Mouse (Mus musculus) hindbrain, embryonic 11.5 days (tissue): Measurements from ENCODE around the gene Gcn1l1. TPM values are rescaled to one million over a fixed set of nuclear protein-coding genes. Genes with fewer than 3 reads are reported as not detected.

Source experiments
- ATAC-seq: fragments of 200-750 bp; cut with Nextera tagmentation; 2 replicates; pipeline ENCODE4 v1.8.0; 2017; ENCODE audit warnings: mild to moderate bottlenecking, moderate TSS enrichment, moderate library complexity; ENCODE audit not compliant: low FRiP score
- DNase-seq: peaks from one replicate; pipeline ENCODE4 v3.0.0-alpha.2; 2015; ENCODE audit warnings: low spot score
- H3K27ac ChIP-seq: fragments of 300-500 bp; sonication (generic); 2 replicates; pipeline ENCODE4 v1.5.1; 2014; ENCODE audit warnings: mild to moderate bottlenecking, low read depth, low read length
- H3K27me3 ChIP-seq: fragments of 300-500 bp; sonication (generic); 2 replicates; pipeline ENCODE4 v1.6.1; 2014; ENCODE audit warnings: mild to moderate bottlenecking, low read length, moderate library complexity, mixed read lengths; ENCODE audit not compliant: control insufficient read depth, insufficient read depth
- H3K36me3 ChIP-seq: fragments of 300-500 bp; sonication (generic); 2 replicates; pipeline ENCODE4 v1.6.1; 2014; ENCODE audit warnings: mild to moderate bottlenecking, low read length, moderate library complexity, mixed read lengths; ENCODE audit not compliant: control insufficient read depth, insufficient read depth
- H3K4me1 ChIP-seq: fragments of 300-500 bp; sonication (generic); replicated peaks from 2 replicates; pipeline ENCODE4 v1.6.1; 2014; ENCODE audit warnings: low read length, mixed read lengths; ENCODE audit not compliant: control insufficient read depth, insufficient read depth
- H3K4me2 ChIP-seq: fragments of 300-500 bp; sonication (generic); replicated peaks from 2 replicates; pipeline ENCODE4 v1.6.1; 2014; ENCODE audit warnings: mild to moderate bottlenecking, low read depth, low read length
- H3K4me3 ChIP-seq: fragments of 300-500 bp; sonication (generic); 2 replicates; pipeline ENCODE4 v1.5.1; 2014; ENCODE audit warnings: low read depth, low read length
- H3K9ac ChIP-seq: fragments of 300-500 bp; sonication (generic); 2 replicates; pipeline ENCODE4 v1.6.1; 2014; ENCODE audit warnings: low read depth, low read length
- H3K9me3 ChIP-seq: fragments of 300-500 bp; sonication (generic); 2 replicates; pipeline ENCODE4 v1.6.1; 2016; ENCODE audit warnings: low read length; ENCODE audit not compliant: control insufficient read depth
- WGBS: fragments of 180-500 bp; shearing (Covaris S2); extraction: QIAGEN DNeasy Blood & Tissue Kit; methylation state at CpG from one replicate; pipeline ENCODE4 v1.1.7; 2014; 5-methylcytosine and 5-hydroxymethylcytosine counted together
- polyA plus RNA-seq: library from polyadenylated mRNA; unstranded; fragments of >200 nt; fragmentation: Nextera tagmentation; extraction: Ambion mirVana; gene quantifications from 2 replicates; pipeline ENCODE4 v1.2.1, GENCODE M21; 2014

Gcn1l1 gene
- polyA plus RNA-seq, 1 experiment from 2014 or later = 39.4 TPM

DNA sequence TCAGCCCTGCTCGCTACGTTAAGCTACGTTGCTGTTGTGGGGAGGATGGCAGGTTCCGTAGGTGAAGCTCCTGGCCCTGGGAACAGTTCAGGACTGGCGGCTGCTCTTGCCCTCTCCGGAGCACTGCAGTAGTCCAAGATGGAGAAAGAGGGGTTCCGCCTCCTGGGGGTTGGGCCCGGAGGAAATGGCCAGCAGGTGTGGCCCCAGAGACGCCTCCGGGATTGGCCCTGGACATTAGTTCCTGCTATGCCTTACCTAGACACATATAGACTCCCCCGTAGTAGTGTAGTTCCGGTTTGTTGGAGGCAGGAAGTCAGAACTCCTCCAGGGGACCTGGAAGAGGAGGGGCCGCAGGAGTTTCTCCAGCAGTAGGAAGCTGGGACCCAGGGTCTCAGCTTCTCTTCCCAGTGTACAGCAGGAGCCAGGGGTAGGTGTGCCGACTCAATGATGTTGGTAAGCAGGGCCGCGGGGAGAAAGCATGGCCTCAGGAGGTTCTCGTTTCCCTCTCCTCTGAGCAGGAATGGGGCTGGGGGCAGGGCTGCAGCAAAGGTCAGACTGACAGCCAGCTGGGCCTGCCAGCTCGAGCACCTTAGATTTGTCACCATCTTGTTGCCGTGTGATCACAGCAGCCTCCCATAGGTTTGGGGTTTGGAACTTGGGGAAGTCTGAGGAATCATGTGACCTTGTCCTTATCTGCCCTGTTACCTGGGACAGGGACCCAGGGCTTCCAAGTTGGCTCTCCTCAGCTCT lies 22.2 kb upstream of the Gcn1l1 start:
- H3K4me3 ChIP-seq = no peak overlapping the region
- H3K9ac ChIP-seq = no peak overlapping the region
- no peaks in the 10 kb centered on the region for H3K27me3 ChIP-seq
- H3K4me2 ChIP-seq = no peak overlapping the region
- no peak for ATAC-seq
- WGBS = 67% methylated on average over 19 of the region's 19 CpGs
- no peaks in the 10 kb centered on the region for H3K36me3 ChIP-seq
- no peak overlapping the region for H3K27ac ChIP-seq
- no peak for DNase-seq
- no peaks in the 10 kb centered on the region for H3K9me3 ChIP-seq
- peaks cover 17% of the 10 kb centered on the region for H3K4me1 ChIP-seq

DNA sequence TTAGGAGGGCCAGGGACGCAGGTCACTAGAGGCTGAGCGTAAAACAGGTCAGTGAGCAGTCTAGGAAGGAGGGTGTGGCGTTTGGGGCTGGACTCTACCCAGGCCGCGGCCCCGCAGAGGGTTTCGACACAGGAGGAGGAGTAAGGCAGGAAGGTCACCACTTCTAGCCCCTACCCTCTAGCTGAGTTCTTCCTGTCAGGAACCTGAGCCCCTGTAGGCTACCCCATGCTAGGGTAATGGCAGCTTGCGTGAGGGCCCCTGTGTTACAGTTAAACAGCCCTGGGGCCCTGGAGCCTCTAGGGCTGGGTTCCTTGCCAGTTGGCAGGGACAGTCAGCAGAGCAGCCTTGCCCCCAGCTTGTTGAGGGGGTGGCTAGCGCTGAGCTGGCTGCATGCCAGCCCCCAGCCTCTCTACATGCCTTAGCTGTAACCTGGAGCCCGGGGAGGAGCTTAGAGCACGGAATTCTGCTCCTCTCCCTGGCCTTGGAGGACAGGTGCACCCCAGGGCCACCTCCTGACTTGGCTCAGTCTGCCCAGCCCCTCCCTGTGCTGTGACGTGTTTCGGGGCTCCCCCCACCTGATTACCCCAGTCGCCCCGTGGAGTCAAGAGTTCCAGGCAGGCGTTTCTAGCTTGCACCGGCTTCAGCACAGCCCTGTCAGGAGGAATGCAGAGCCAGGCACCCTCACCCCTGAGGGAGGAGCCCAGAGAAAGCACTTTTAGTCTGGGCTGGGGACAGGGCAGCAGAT lies 21.4 kb upstream of the Gcn1l1 start:
- Histone ChIP-seq H3K27ac (peak overlapping the region; percentile 42; the same call in 1 of the 2 replicates), H3K4me1 (peaks cover 17% of the 10 kb centered on the region), H3K9me3 (no peaks in the 10 kb centered on the region), H3K9ac (no peak overlapping the region), H3K36me3 (no peaks in the 10 kb centered on the region), H3K27me3 (no peaks in the 10 kb centered on the region), H3K4me2 (no peak overlapping the region), H3K4me3 (no peak overlapping the region)
- ATAC-seq (no peak), DNase-seq (no peak)
- 70% methylated on average over 17 of the region's 17 CpGs for WGBS

DNA sequence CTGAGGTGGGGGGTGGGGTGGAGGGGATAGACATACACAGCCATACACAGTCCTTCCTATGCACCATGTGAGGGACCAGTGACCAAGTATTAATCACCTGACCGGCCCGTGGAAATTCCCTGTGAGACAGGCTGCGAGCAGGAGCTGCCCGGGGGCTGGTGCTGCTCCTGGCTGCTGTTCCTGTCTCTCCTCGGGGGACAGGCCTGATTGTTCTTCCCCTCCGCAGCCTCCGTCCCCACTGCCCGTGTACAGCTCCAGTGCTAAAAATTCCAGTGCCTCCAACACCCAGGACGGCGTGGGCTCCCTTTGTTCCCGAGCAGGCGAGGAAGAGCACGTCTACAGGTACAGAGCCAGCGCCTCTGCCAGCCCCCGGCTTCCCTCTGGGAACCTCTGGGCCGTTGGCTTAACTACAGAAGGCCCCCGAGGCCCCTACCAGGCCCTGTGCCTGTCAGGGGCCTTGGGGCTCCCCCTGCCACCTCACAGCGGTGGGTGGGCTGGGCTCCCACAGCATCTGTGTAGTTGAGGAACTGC lies 20.3 kb upstream of the Gcn1l1 start:
- 0 out of 2 replicates have a peak overlapping the region, but pooled peaks have one; percentile 30 for H3K27ac ChIP-seq

DNA sequence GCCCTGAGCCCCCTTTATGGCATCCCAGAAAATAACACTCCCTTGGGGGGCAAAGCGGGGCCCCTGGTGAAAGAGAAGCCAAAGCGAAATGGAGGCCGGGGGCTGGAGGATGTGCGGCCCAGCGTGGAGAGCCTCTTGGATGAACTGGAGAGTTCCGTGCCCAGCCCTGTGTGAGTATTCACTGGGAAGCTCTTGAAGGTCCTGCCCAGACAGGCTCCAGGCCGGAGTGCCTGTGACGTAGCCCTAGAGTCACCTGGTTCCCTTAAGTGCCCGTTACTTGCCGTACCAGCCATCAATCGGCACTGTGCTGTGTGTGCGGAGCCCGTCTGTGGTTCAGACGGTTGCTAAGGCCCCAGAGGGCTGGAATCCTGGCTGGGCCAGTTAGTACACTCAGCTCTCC lies 19.4 kb upstream of the Gcn1l1 start:
- Histone ChIP-seq H3K9me3 (no peaks in the 10 kb centered on the region), H3K4me3 (no peak overlapping the region), H3K4me2 (no peak overlapping the region), H3K4me1 (peaks cover 17% of the 10 kb centered on the region), H3K9ac (no peak overlapping the region), H3K27me3 (no peaks in the 10 kb centered on the region), H3K36me3 (no peaks in the 10 kb centered on the region), H3K27ac (no peak overlapping the region)
- DNase-seq = no peak
- ATAC-seq = no peak
- WGBS = 83% methylated on average over 14 of the region's 14 CpGs

More for the DNA sequence above, 20.3 kb upstream of the Gcn1l1 start:
- H3K4me1 ChIP-seq = peaks cover 17% of the 10 kb centered on the region
- no peak for DNase-seq
- ATAC-seq = no peak
- H3K36me3 ChIP-seq = no peaks in the 10 kb centered on the region
- no peaks in the 10 kb centered on the region for H3K9me3 ChIP-seq
- no peak overlapping the region for H3K4me2 ChIP-seq
- H3K27me3 ChIP-seq = no peaks in the 10 kb centered on the region
- no peak overlapping the region for H3K4me3 ChIP-seq
- WGBS = 52% methylated on average over 18 of the region's 18 CpGs
- H3K9ac ChIP-seq = 0 out of 2 replicates have a peak overlapping the region, but pooled peaks have one; percentile 23

DNA sequence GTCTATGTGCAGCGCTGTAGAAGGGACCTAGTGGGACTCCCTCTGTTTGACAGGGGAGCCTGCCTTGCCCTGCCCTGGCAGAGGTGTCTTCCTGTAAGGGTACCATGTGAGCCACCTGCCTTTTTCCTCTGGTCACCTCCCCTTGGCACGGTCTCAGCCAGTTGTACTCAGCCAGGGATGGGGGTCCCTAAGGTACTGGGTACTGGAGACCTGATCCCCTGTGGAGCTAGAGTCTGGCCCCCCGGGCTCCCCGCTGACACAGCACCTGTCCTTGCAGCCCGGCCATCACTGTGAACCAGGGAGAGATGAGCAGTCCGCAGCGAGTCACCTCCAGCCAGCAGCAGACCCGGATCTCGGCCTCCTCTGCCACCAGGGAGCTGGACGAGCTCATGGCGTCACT lies 18.5 kb upstream of the Gcn1l1 start:
- WGBS = 68% methylated on average over 11 of the region's 11 CpGs
- no peaks in the 10 kb centered on the region for H3K36me3 ChIP-seq
- no peak overlapping the region for H3K4me3 ChIP-seq
- peak overlapping the region; percentile 27; the same call in 1 of the 2 replicates for H3K9ac ChIP-seq
- H3K4me1 ChIP-seq = peaks cover 17% of the 10 kb centered on the region
- DNase-seq = no peak
- H3K27ac ChIP-seq = peak overlapping the region; percentile 36; the same call in 1 of the 2 replicates
- ATAC-seq = no peak
- H3K9me3 ChIP-seq = no peaks in the 10 kb centered on the region
- H3K27me3 ChIP-seq = no peaks in the 10 kb centered on the region
- H3K4me2 ChIP-seq = no peak overlapping the region

DNA sequence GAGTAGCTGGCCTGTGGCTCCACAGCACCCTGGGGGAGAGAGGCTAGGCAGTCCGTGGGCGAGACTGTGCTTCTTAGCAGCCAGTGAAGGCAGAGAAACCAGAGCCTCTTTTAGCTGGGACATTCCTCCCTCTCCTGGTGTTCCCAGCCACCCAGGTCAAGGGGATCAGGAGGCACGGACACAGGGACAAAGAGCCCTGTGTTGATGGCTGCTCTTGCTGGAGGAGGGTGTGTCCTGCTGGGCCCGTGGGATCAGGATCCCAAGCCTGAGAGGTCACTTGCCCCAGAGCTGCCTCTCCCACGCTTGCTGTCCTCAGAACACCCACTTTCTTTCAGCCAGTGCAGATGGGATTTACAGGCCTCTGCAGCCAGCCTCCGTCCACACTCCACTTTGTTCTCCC lies 18.0 kb upstream of the Gcn1l1 start:
- no peaks in the 10 kb centered on the region for H3K36me3 ChIP-seq
- H3K9ac ChIP-seq = peak overlapping the region; percentile 27
- H3K27ac ChIP-seq = peak overlapping the region; percentile 36
- peaks cover 17% of the 10 kb centered on the region for H3K4me1 ChIP-seq
- H3K9me3 ChIP-seq = no peaks in the 10 kb centered on the region
- ATAC-seq (no peak), DNase-seq (no peak)
- no peak overlapping the region for H3K4me3 ChIP-seq
- H3K4me2 ChIP-seq = no peak overlapping the region
- H3K27me3 ChIP-seq = no peaks in the 10 kb centered on the region
- 27% methylated on average over 6 of the region's 6 CpGs for WGBS

DNA sequence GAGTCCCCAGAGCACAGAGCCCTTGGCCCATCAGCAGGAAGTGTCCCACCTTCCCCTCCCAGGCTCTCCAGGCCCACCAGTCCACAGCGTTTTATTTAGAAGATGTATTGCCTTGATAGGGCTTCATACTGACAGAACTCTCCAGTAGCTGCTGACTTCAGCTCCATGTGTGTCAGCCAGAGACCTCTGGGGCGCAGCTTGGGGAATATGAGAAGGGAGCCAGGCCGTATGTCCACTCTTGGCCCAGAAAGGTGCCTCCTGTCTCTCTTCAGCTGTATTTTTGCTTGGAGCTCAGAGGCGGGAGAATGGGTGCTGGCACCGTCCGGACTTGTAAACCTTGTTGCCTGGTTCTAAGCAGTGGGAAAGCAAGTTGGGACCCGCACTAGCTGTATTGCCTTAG lies 17.6 kb upstream of the Gcn1l1 start:
- H3K9ac ChIP-seq = peak overlapping the region; percentile 11; the same call in 1 of the 2 replicates
- no peak overlapping the region for H3K4me2 ChIP-seq
- peaks cover 17% of the 10 kb centered on the region for H3K4me1 ChIP-seq
- no peaks in the 10 kb centered on the region for H3K27me3 ChIP-seq
- H3K36me3 ChIP-seq = no peaks in the 10 kb centered on the region
- DNase-seq = no peak
- H3K4me3 ChIP-seq = no peak overlapping the region
- no peaks in the 10 kb centered on the region for H3K9me3 ChIP-seq
- no peak for ATAC-seq
- H3K27ac ChIP-seq = peak overlapping the region; percentile 36; the same call in 1 of the 2 replicates
- WGBS = 71% methylated on average over 7 of the region's 7 CpGs

DNA sequence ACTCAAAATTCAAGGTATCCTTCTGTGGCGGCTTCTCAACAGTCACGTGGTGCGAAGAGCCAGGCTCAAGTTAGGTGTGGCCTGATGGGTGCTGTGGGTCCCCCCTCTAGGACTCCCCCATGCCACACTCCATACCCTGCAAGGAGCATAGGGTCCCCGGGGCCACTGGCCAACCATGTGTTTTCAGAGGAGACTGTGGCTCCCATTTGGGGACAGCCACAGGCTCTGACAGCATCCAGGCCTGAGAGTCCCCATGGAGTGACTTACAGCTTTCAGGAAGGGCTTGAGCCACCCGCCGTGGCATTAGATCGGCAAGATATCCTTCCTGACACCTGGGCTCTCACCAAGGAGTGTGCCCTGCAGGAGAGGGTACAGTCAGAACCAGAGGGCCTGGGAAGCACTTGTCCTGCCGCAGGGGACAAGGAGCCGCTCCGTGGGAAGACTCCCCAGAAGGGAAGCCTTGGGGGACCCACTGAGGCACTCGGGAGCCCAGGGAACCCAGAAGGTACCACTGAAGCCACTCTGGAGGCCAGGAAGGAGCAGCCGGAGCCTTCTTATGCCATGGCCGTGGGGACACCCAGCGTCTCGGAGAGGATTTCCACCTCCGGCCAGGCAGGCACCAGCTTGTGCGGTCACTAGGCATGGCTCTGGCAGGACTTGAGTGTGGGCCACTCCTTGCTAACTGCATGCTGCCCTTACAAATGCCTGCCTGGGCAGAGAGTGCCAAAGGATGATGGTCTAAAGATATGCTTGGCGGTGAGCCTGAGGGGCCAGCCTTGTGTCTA lies 16.4 kb upstream of the Gcn1l1 start:
- Histone ChIP-seq H3K27me3 (no peaks in the 10 kb centered on the region), H3K4me2 (no peak overlapping the region), H3K4me3 (no peak overlapping the region), H3K4me1 (peaks cover 14% of the 10 kb centered on the region), H3K9ac (no peak overlapping the region), H3K27ac (no peak overlapping the region), H3K9me3 (no peaks in the 10 kb centered on the region), H3K36me3 (no peaks in the 10 kb centered on the region)
- no peak for DNase-seq
- WGBS = 89% methylated on average over 18 of the region's 18 CpGs
- ATAC-seq = no peak
